Mouse (Mus musculus) cerebellum, adult 11 months (tissue): ENCODE results near the gene 1700020A23Rik.
"Not testable (repeated sequence)": the region's sequence is repeated elsewhere in the genome, so short reads cannot be mapped to it uniquely, and the experiment has no call there.

Experiments used
- DNase-seq: peaks from one replicate; pipeline ENCODE4 v3.0.0; 2022

1700020A23Rik gene

GRCm38 (mm10) chr2:130404939-130405338, at the start of gene 1700020A23Rik, which contains the start of gene Gm28372:
Gene 1700020A23Rik, plus strand, starts transcription at chr2:130405259.
Gene Gm28372, plus strand, starts transcription at chr2:130405239.
- DNase-seq = no peak

GRCm38 (mm10) chr2:130357551-130357950, 47.5 kb upstream of the 1700020A23Rik start:
- no peak for DNase-seq

GRCm38 (mm10) chr2:130358852-130359251, 46.2 kb upstream of the 1700020A23Rik start:
- no peak for DNase-seq

- DNase-seq = no peak
Observed at GRCm38 (mm10) chr2:130362511-130363026, 42.5 kb upstream of the 1700020A23Rik start.

- DNase-seq = no peak
Observed at GRCm38 (mm10) chr2:130365211-130366094, 39.6 kb upstream of the 1700020A23Rik start.

GRCm38 (mm10) chr2:130367386-130367785, 37.7 kb upstream of the 1700020A23Rik start:
- DNase-seq = no peak

- DNase-seq = not testable (repeated sequence)
Observed at GRCm38 (mm10) chr2:130373026-130373425, 32.0 kb upstream of the 1700020A23Rik start.

GRCm38 (mm10) chr2:130374951-130375350, 30.1 kb upstream of the 1700020A23Rik start:
- no peak for DNase-seq

GRCm38 (mm10) chr2:130383205-130383604, 21.9 kb upstream of the 1700020A23Rik start:
- DNase-seq = no peak

GRCm38 (mm10) chr2:130383895-130384294, 21.2 kb upstream of the 1700020A23Rik start:
- DNase-seq = no peak

- no peak for DNase-seq
Observed at GRCm38 (mm10) chr2:130386212-130386611, 18.8 kb upstream of the 1700020A23Rik start.

- DNase-seq = no peak
Observed at GRCm38 (mm10) chr2:130388796-130389195, 16.3 kb upstream of the 1700020A23Rik start.

- no peak for DNase-seq
Observed at GRCm38 (mm10) chr2:130390993-130391625, 13.9 kb upstream of the 1700020A23Rik start.

GRCm38 (mm10) chr2:130392836-130393235, 12.2 kb upstream of the 1700020A23Rik start:
- no peak for DNase-seq

GRCm38 (mm10) chr2:130395696-130396095, 9.4 kb upstream of the 1700020A23Rik start:
- DNase-seq = no peak

GRCm38 (mm10) chr2:130397186-130397985, 7.7 kb upstream of the 1700020A23Rik start, which contains the start of gene Cpxm1:
Gene Cpxm1, minus strand, starts transcription at chr2:130397574.
- DNase-seq = no peak

- DNase-seq = no peak
Observed at GRCm38 (mm10) chr2:130398091-130398490, 7.0 kb upstream of the 1700020A23Rik start.

GRCm38 (mm10) chr2:130400046-130400445, 5.0 kb upstream of the 1700020A23Rik start:
- DNase-seq = no peak

GRCm38 (mm10) chr2:130401891-130402290, 3.2 kb upstream of the 1700020A23Rik start:
- DNase-seq = no peak

GRCm38 (mm10) chr2:130406178-130406577, 1.1 kb downstream of the 1700020A23Rik start, which contains the start of gene Tmem239:
Gene Tmem239, plus strand, starts transcription at chr2:130406478.
- DNase-seq = no peak

GRCm38 (mm10) chr2:130408194-130408593, 3.1 kb downstream of the 1700020A23Rik start:
- no peak for DNase-seq
